Mouse (Mus musculus) midbrain, embryonic 14.5 days (tissue): ENCODE data around the gene Gal3st3. TPM values are rescaled to one million over a fixed set of nuclear protein-coding genes. Genes with fewer than 3 reads are reported as not detected.
"Not testable (repeated sequence)": the region's sequence is repeated elsewhere in the genome, so short reads cannot be mapped to it uniquely, and the experiment has no call there.

Experiments
- ATAC-seq: fragments of 200-750 bp; cut with Nextera tagmentation; 2 replicates; pipeline ENCODE4 v1.8.0; 2017; ENCODE audit warnings: moderate number of reproducible peaks, moderate library complexity; ENCODE audit not compliant: low FRiP score, low TSS enrichment
- DNase-seq: peaks from one replicate; pipeline ENCODE4 v3.0.0-alpha.2; 2015
- H3K27ac ChIP-seq: fragments of 300-500 bp; sonication (generic); replicated peaks from 2 replicates; pipeline ENCODE4 v1.5.1; 2014; ENCODE audit warnings: mild to moderate bottlenecking, low read depth, low read length, moderate library complexity
- H3K27me3 ChIP-seq: fragments of 300-500 bp; sonication (generic); 2 replicates; pipeline ENCODE4 v1.6.1; 2014; ENCODE audit warnings: low read length, control low read depth, mixed read lengths; ENCODE audit not compliant: control insufficient read depth, insufficient read depth
- H3K36me3 ChIP-seq: fragments of 300-500 bp; sonication (generic); 2 replicates; pipeline ENCODE4 v1.6.1; 2014; ENCODE audit warnings: low read length, control low read depth; ENCODE audit not compliant: control insufficient read depth, insufficient read depth
- H3K4me1 ChIP-seq: fragments of 300-500 bp; sonication (generic); 2 replicates; pipeline ENCODE4 v1.6.1; 2014; ENCODE audit warnings: mild to moderate bottlenecking, antibody characterized with exemption, low read length, control low read depth; ENCODE audit not compliant: control insufficient read depth, insufficient read depth
- H3K4me2 ChIP-seq: fragments of 300-500 bp; sonication (generic); 2 replicates; pipeline ENCODE4 v1.6.1; 2014; ENCODE audit warnings: mild to moderate bottlenecking, low read length, moderate library complexity
- H3K4me3 ChIP-seq: fragments of 300-500 bp; sonication (generic); replicated peaks from 2 replicates; pipeline ENCODE4 v1.5.1; 2014; ENCODE audit warnings: low read depth, low read length
- H3K9ac ChIP-seq: fragments of 300-500 bp; sonication (generic); replicated peaks from 2 replicates; pipeline ENCODE4 v1.6.1; 2014; ENCODE audit warnings: mild to moderate bottlenecking, low read length, moderate library complexity
- H3K9me3 ChIP-seq: fragments of 300-500 bp; sonication (generic); 2 replicates; pipeline ENCODE4 v1.6.1; 2016; ENCODE audit warnings: low read length, control low read depth, mixed read lengths; ENCODE audit not compliant: control insufficient read depth
- WGBS: fragments of 180-500 bp; shearing (Covaris S2); extraction: QIAGEN DNeasy Blood & Tissue Kit; methylation state at CpG from one replicate; pipeline ENCODE4 v1.1.7; 2014; 5-methylcytosine and 5-hydroxymethylcytosine counted together
- polyA plus RNA-seq: library from polyadenylated mRNA; unstranded; fragments of >200 nt; fragmentation: Nextera tagmentation; extraction: Ambion mirVana; gene quantifications from 2 replicates; pipeline ENCODE4 v1.2.1, GENCODE M21; 2014

Gal3st3 gene
- polyA plus RNA-seq, 1 experiment from 2014 or later, result 35.5 TPM

GRCm38 (mm10) chr19:5349502-5349873 lies 51.4 kb downstream of the Gal3st3 start, which contains the start of gene Cst6:
Gene Cst6, minus strand, starts transcription at chr19:5349574.
- H3K4me3 ChIP-seq, result peak within 1 kb of the TSS; percentile 34
- DNase-seq, H3K27ac ChIP-seq, H3K36me3 ChIP-seq, ATAC-seq, H3K4me1 ChIP-seq, H3K27me3 ChIP-seq, H3K9me3 ChIP-seq: not testable (repeated sequence)
- 63% methylated on average over 6 of the region's 6 CpGs for WGBS
- peak within 1 kb of the TSS; percentile 60 for H3K4me2 ChIP-seq
- H3K9ac ChIP-seq, result peak within 1 kb of the TSS; percentile 64

GRCm38 (mm10) chr19:5353609-5354008 lies 55.5 kb downstream of the Gal3st3 start:
- WGBS, result 80% methylated on average over 2 of the region's 2 CpGs
- no peaks in the 10 kb centered on the region for H3K9me3 ChIP-seq
- H3K9ac ChIP-seq, result no peak overlapping the region; the same call in 1 of the 2 replicates
- no peaks in the 10 kb centered on the region for H3K27me3 ChIP-seq
- H3K4me1 ChIP-seq, result peaks cover 5% of the 10 kb centered on the region; the same call in 1 of the 2 replicates
- DNase-seq (no peak), ATAC-seq (no peak)
- H3K36me3 ChIP-seq, result no peaks in the 10 kb centered on the region
- H3K4me3 ChIP-seq, result no peak overlapping the region
- no peak overlapping the region for H3K4me2 ChIP-seq
- no peak overlapping the region for H3K27ac ChIP-seq

GRCm38 (mm10) chr19:5356080-5356479 lies 57.9 kb downstream of the Gal3st3 start:
- Histone ChIP-seq H3K27me3 (no peaks in the 10 kb centered on the region), H3K4me1 (no peaks in the 10 kb centered on the region), H3K27ac (no peak overlapping the region), H3K36me3 (no peaks in the 10 kb centered on the region), H3K9me3 (no peaks in the 10 kb centered on the region), H3K4me3 (no peak overlapping the region), H3K4me2 (no peak overlapping the region), H3K9ac (no peak overlapping the region)
- 40% methylated on average over 1 of the region's 1 CpGs for WGBS
- ATAC-seq (no peak), DNase-seq (no peak)

Other genes with a start within 250 kb of the Gal3st3 start
- gene Rin1, start 247.8 kb upstream of the Gal3st3 start, polyA plus RNA-seq, result 0.58 and 1.6 TPM in 2 replicates
- 6.2 and 20.4 TPM in 2 replicates for gene Cd248, start 230.3 kb upstream of the Gal3st3 start, polyA plus RNA-seq
- gene Tmem151a, start 212.8 kb upstream of the Gal3st3 start, polyA plus RNA-seq, result 8.3 and 15.7 TPM in 2 replicates
- 62.2 and 62.7 TPM in 2 replicates for gene Yif1a, start 209.8 kb upstream of the Gal3st3 start, polyA plus RNA-seq
- gene Cnih2, start 199.8 kb upstream of the Gal3st3 start, polyA plus RNA-seq, result 518 and 616 TPM in 2 replicates
- 227 and 228 TPM in 2 replicates for gene Rab1b, start 191.3 kb upstream of the Gal3st3 start, polyA plus RNA-seq
- 52.5 and 59.0 TPM in 2 replicates for gene Klc2, start 179.8 kb upstream of the Gal3st3 start, polyA plus RNA-seq
- gene Pacs1, start 25.2 kb upstream of the Gal3st3 start, polyA plus RNA-seq, result 42.4 and 48.4 TPM in 2 replicates
- 291 and 365 TPM in 2 replicates for gene Sf3b2, start 2.9 kb upstream of the Gal3st3 start, polyA plus RNA-seq
- not detected in 2 replicates for gene Catsper1, start 37.4 kb downstream of the Gal3st3 start, polyA plus RNA-seq
- gene Cst6, start 51.2 kb downstream of the Gal3st3 start, polyA plus RNA-seq, result 7.7 and 8.4 TPM in 2 replicates
- gene Eif1ad, start 68.4 kb downstream of the Gal3st3 start, polyA plus RNA-seq, result 36.4 and 36.6 TPM in 2 replicates
- 330 and 375 TPM in 2 replicates for gene Banf1, start 68.8 kb downstream of the Gal3st3 start, polyA plus RNA-seq
- gene Sart1, start 90.4 kb downstream of the Gal3st3 start, polyA plus RNA-seq, result 57.1 and 61.1 TPM in 2 replicates
- gene Tsga10ip, start 104.2 kb downstream of the Gal3st3 start, polyA plus RNA-seq, result 0.12 TPM in 1 of 2 replicates, not detected in the other
- gene Drap1, start 126.6 kb downstream of the Gal3st3 start, polyA plus RNA-seq, result 225 and 299 TPM in 2 replicates
- 53.7 and 65.2 TPM in 2 replicates for gene AI837181, start 126.8 kb downstream of the Gal3st3 start, polyA plus RNA-seq
- not detected in 2 replicates for gene Fosl1, start 149.2 kb downstream of the Gal3st3 start, polyA plus RNA-seq
- gene Ccdc85b, start 159.6 kb downstream of the Gal3st3 start, polyA plus RNA-seq, result 7.6 and 9.1 TPM in 2 replicates
- gene Fibp, start 162.3 kb downstream of the Gal3st3 start, polyA plus RNA-seq, result 169 and 199 TPM in 2 replicates
- 4.3 and 4.9 TPM in 2 replicates for gene Ctsw, start 170.2 kb downstream of the Gal3st3 start, polyA plus RNA-seq
- 18.0 and 28.7 TPM in 2 replicates for gene Efemp2, start 175.6 kb downstream of the Gal3st3 start, polyA plus RNA-seq
- gene Mus81, start 190.1 kb downstream of the Gal3st3 start, polyA plus RNA-seq, result 43.4 and 49.3 TPM in 2 replicates
- gene Cfl1, start 192.1 kb downstream of the Gal3st3 start, polyA plus RNA-seq, result 4,021 and 4,124 TPM in 2 replicates
- 0.36 TPM in 2 replicates for gene 1700020D05Rik, start 205.5 kb downstream of the Gal3st3 start, polyA plus RNA-seq
- gene Snx32, start 212.2 kb downstream of the Gal3st3 start, polyA plus RNA-seq, result 89.8 and 98.4 TPM in 2 replicates